In genomic region chr6:33716254-33716965, GRCm38 (mm10) we compare ENCODE assay signal across 22 mouse cellular contexts.
DNase-seq lines count a peak whose midpoint lies in the region; ATAC-seq and TF ChIP-seq lines count a peak whose summit lies in the region.
"Had no signal": no experiment of that assay in that cellular context is flagged by ENCODE, and none has a peak within 500 bp of the region (broad histone marks: within the 10 kb centered on the region; RNA-seq: fewer than 3 reads in every experiment).

No protein-coding gene starts in this region.

- TF ChIP-seq POLR2A in lung, adult 2 months (IDR thresholded peaks at IDR 0.05; ENCODE audit: borderline replicate concordance, extremely low read depth, low read depth, low read length): no peak
- TF ChIP-seq POLR2A in brain, embryonic 14.5 days (IDR thresholded peaks at IDR 0.05; ENCODE audit: borderline replicate concordance, extremely low read depth, insufficient read depth, insufficient read length, poor library complexity, severe bottlenecking): no peak

- H3K27me3 ChIP-seq in forebrain, embryonic 15.5 days: no peaks in the 10 kb centered on the region
- no peaks in the 10 kb centered on the region for H3K27me3 ChIP-seq in forebrain, embryonic 10.5 days (ENCODE audit: poor library complexity, severe bottlenecking)
- no peaks in the 10 kb centered on the region for H3K27me3 ChIP-seq in lung, embryonic 14.5 days (ENCODE audit: insufficient read depth, low read length)
- H3K27me3 ChIP-seq: CH12.LX; embryonic facial prominence, embryonic 13.5 days; heart, embryonic 13.5 days; kidney, embryonic 15.5 days; limb, embryonic 15.5 days; neural tube, embryonic 13.5 days had no signal

- no peak overlapping the region for H3K9ac ChIP-seq in forebrain, embryonic 15.5 days (replicated peaks)
- no peak overlapping the region for H3K9ac ChIP-seq in lung, embryonic 14.5 days
- H3K9ac ChIP-seq: embryonic facial prominence, embryonic 13.5 days; heart, embryonic 13.5 days; hindbrain, embryonic 14.5 days; kidney, embryonic 15.5 days; limb, embryonic 15.5 days; liver, embryonic 14.5 days; midbrain, embryonic 13.5 days; neural tube, embryonic 13.5 days had no signal

- no peak overlapping the region for H3K4me3 ChIP-seq in forebrain, embryonic 15.5 days
- H3K4me3 ChIP-seq in forebrain, embryonic 10.5 days: no peak overlapping the region
- no peak overlapping the region for H3K4me3 ChIP-seq in lung, embryonic 14.5 days (ENCODE audit: low read depth, low read length)
- H3K4me3 ChIP-seq in lung, adult 2 months (replicated peaks; ENCODE audit: extremely low read depth, low read depth, low read length): no peak overlapping the region
- H3K4me3 ChIP-seq: embryonic facial prominence, embryonic 13.5 days; heart, embryonic 13.5 days; kidney, embryonic 15.5 days; limb, embryonic 10.5 days; limb, embryonic 15.5 days; midbrain, embryonic 13.5 days; neural tube, embryonic 13.5 days had no signal

- H3K4me2 ChIP-seq in forebrain, embryonic 15.5 days (replicated peaks): no peak overlapping the region
- no peak overlapping the region for H3K4me2 ChIP-seq in lung, embryonic 14.5 days
- H3K4me2 ChIP-seq: embryonic facial prominence, embryonic 13.5 days; heart, embryonic 13.5 days; hindbrain, embryonic 14.5 days; kidney, embryonic 15.5 days; limb, embryonic 15.5 days; midbrain, embryonic 13.5 days; neural tube, embryonic 13.5 days had no signal

- no peak for TF ChIP-seq CTCF in lung, embryonic 14.5 days (IDR thresholded peaks at IDR 0.05; ENCODE audit: low read depth)
- TF ChIP-seq CTCF in lung, adult 2 months (IDR thresholded peaks at IDR 0.05; ENCODE audit: insufficient read depth, low read length): no peak
- no peak for TF ChIP-seq CTCF in brain, embryonic 14.5 days (IDR thresholded peaks at IDR 0.05; ENCODE audit: borderline replicate concordance, extremely low read depth, insufficient read depth, insufficient read length)

- H3K4me1 ChIP-seq in forebrain, embryonic 15.5 days: peaks cover 28% of the 10 kb centered on the region
- peaks cover 18% of the 10 kb centered on the region; the same call in 1 of the 2 replicates for H3K4me1 ChIP-seq in forebrain, embryonic 10.5 days
- no peaks in the 10 kb centered on the region for H3K4me1 ChIP-seq in lung, embryonic 14.5 days (ENCODE audit: insufficient read depth)
- no peaks in the 10 kb centered on the region for H3K4me1 ChIP-seq in lung, adult 2 months (ENCODE audit: control insufficient read depth, insufficient read depth, low read length)
- H3K4me1 ChIP-seq: kidney, embryonic 15.5 days; limb, embryonic 15.5 days had no signal

- 17% methylated on average over 6 of the region's 6 CpGs for WGBS in forebrain, embryonic 15.5 days
- 81% methylated on average over 6 of the region's 6 CpGs for WGBS in forebrain, embryonic 10.5 days
- WGBS in lung, embryonic 14.5 days: 56% methylated on average over 6 of the region's 6 CpGs
- WGBS in lung, adult 2 months: 70% methylated on average over 6 of the region's 6 CpGs

- no peak for DNase-seq in forebrain, embryonic 10.5 days (ENCODE audit: extremely low spot score, low spot score)
- peak; percentile 59 for DNase-seq in lung, embryonic 14.5 days
- DNase-seq in lung, adult 2 months: no peak
- DNase-seq in brain, embryonic 14.5 days (ENCODE audit: low read depth): peak; percentile 91
- no peak for DNase-seq in B cell, adult 2 months
- DNase-seq: adrenal gland, postnatal 10 days; gastrocnemius, postnatal 10 days; kidney, adult 18-20 months; kidney, postnatal 25 days; right cerebral cortex, postnatal 14 days had no signal

- H3K36me3 ChIP-seq in forebrain, embryonic 15.5 days: no peaks in the 10 kb centered on the region
- H3K36me3 ChIP-seq in forebrain, embryonic 10.5 days (replicated peaks): no peaks in the 10 kb centered on the region
- H3K36me3 ChIP-seq in lung, embryonic 14.5 days (ENCODE audit: insufficient read depth): no peaks in the 10 kb centered on the region
- H3K36me3 ChIP-seq: embryonic facial prominence, embryonic 13.5 days; heart, embryonic 13.5 days; kidney, embryonic 15.5 days; limb, embryonic 10.5 days; limb, embryonic 15.5 days; midbrain, embryonic 13.5 days; neural tube, embryonic 13.5 days had no signal

- peak; percentile 62 for ATAC-seq in forebrain, embryonic 15.5 days (replicated peaks)
- no peak for ATAC-seq in lung, embryonic 14.5 days (ENCODE audit: insufficient read depth)
- ATAC-seq: midbrain, embryonic 13.5 days had no signal

- H3K9me3 ChIP-seq in forebrain, embryonic 15.5 days: no peaks in the 10 kb centered on the region
- no peaks in the 10 kb centered on the region for H3K9me3 ChIP-seq in forebrain, embryonic 10.5 days
- no peaks in the 10 kb centered on the region for H3K9me3 ChIP-seq in lung, embryonic 14.5 days (ENCODE audit: low read depth, low read length)
- H3K9me3 ChIP-seq: embryonic facial prominence, embryonic 13.5 days; heart, embryonic 13.5 days; kidney, embryonic 15.5 days; limb, embryonic 10.5 days; limb, embryonic 15.5 days; midbrain, embryonic 13.5 days; neural tube, embryonic 13.5 days had no signal

- H3K27ac ChIP-seq in forebrain, embryonic 15.5 days (replicated peaks): peak overlapping the region; percentile 66
- no peak overlapping the region for H3K27ac ChIP-seq in forebrain, embryonic 10.5 days
- H3K27ac ChIP-seq in lung, embryonic 14.5 days (ENCODE audit: low read depth): no peak overlapping the region
- H3K27ac ChIP-seq: embryonic facial prominence, embryonic 13.5 days; heart, embryonic 13.5 days; hindbrain, embryonic 14.5 days; kidney, embryonic 15.5 days; limb, embryonic 10.5 days; limb, embryonic 15.5 days; liver, embryonic 14.5 days; macrophage; midbrain, embryonic 13.5 days; neural tube, embryonic 13.5 days had no signal

Comparison
In these comparisons a context has a peak if more than half of its experiments do, and no peak if none do; other contexts are left out.
1. DNase-seq: peak in lung, embryonic 14.5 days (single experiment) and brain, embryonic 14.5 days (single experiment); none in forebrain, embryonic 10.5 days (single experiment), lung, adult 2 months (single experiment) and B cell, adult 2 months (0 of 2).